Mouse (Mus musculus) embryo, embryonic 11 days (tissue): ENCODE data around the gene Hpse.

ENCODE experiments used
- DNase-seq: peaks from one replicate; pipeline ENCODE4 v3.0.0-alpha.2; 2015

The Hpse gene

GRCm38 (mm10) chr5:100685631-100686030, 33.9 kb downstream of the Hpse start:
- DNase-seq, result no peak

- DNase-seq, result no peak
Measured at GRCm38 (mm10) chr5:100680542-100680933, 39.0 kb downstream of the Hpse start.

- DNase-seq, result peak; percentile 6
Measured at GRCm38 (mm10) chr5:100679911-100680541, 39.5 kb downstream of the Hpse start.

GRCm38 (mm10) chr5:100674711-100675376, 44.7 kb downstream of the Hpse start, which contains the start of gene Coq2:
Gene Coq2 (minus strand): TSS chr5:100675140.
- peak; percentile 94 for DNase-seq

DNA sequence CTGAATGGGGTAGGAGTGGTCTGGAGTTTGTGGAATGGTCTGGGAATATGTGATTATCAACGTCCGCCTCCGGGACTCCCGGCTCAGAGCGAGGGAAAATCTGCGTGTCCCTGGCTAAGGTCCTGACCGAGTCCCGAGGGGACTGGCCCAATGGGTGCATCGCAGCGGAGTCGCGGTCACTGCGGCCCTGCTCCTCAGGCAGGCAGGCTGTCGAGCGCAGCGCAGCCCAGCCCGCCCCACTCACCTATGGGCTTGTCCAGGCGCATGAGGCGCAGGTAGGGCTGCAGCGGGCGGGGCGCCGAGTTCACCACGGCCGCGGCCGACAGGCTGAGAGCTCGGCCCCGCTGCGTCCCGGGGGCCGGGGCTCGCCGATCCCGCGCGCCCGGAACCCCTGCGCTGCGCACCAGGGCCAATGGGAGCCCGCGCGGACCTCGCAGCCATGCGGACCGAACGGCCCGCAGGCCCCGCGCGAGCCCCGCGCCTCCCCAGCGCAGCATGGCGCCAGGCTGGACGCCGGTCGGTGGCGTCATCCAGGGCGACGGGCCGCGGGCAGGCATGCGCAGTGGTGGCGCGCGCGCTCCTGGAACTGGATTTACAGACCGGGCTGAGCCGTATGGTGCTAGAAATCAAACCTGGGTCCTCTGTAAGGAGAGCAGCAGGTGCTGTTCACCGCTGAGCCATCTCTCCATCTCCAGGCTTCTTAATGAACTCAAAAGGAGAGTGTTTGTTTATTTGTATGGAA, 45.6 kb downstream of the Hpse start:
- peak; percentile 93 for DNase-seq

- no peak for DNase-seq
Measured at GRCm38 (mm10) chr5:100672403-100672802, 47.1 kb downstream of the Hpse start.

GRCm38 (mm10) chr5:100671897-100672296, 47.6 kb downstream of the Hpse start:
- DNase-seq, result no peak

GRCm38 (mm10) chr5:100671398-100671797, 48.1 kb downstream of the Hpse start:
- peak; percentile 59 for DNase-seq

- no peak for DNase-seq
Measured at GRCm38 (mm10) chr5:100666965-100667364, 52.6 kb downstream of the Hpse start.

- peak; percentile 55 for DNase-seq
Measured at GRCm38 (mm10) chr5:100663854-100664253, 55.7 kb downstream of the Hpse start.

DNA sequence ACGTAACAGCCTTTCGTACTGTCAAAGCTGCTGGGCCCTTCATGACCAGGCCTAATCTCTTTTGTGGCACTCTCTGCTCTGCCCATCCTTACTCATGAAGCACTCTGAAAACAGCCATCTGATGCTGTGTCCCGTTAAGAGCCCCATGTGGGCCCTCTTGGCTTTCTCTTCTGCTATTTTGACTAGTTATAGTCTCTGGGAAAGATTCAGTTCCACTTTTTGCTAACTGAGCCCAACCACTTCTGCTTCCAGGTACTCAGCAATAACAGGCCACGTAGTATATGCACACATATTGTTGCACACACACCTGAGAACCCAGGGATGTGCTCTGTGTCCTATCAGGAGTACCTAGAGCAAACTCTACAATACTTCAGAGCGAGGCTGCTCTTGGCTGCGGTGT, 56.5 kb downstream of the Hpse start:
- no peak for DNase-seq

DNA sequence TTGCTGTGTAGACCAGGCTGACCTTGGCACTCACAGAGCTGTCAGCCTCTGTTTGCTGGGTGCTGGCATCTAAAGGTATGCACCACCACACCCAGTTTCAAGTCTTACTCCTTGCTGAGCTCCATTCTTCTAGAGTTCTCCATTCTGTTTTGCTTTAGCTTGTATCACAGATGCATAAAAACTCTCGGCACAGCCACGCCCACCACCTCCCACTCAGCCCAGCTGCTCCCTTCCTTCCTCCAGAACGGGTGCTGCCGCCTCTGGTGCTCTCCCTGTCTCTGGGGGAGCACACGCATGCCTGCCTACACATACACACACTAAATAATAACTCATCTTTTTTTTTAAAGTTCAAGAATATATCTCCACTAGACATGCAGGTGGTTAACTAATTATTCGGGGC, 61.1 kb downstream of the Hpse start:
- no peak for DNase-seq

DNA sequence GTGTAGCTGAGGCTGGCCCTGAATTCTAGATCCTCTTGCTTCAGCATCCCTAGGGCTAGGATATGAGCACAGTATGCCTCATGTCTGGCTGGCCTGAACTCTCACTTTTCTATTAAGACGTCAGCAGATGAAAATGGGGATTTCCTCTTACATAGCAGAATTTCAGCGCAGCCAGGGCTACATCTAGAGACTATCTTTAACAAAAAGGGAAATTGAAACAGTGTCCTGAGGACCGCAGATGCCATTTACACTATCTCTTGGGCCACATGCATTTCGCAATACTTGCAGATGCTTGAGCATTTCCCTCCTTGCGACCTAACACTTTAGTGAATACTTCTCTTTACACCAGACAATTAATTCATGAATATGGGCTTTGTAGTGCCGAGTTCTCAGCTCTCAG, 63.2 kb downstream of the Hpse start:
- no peak for DNase-seq

DNA sequence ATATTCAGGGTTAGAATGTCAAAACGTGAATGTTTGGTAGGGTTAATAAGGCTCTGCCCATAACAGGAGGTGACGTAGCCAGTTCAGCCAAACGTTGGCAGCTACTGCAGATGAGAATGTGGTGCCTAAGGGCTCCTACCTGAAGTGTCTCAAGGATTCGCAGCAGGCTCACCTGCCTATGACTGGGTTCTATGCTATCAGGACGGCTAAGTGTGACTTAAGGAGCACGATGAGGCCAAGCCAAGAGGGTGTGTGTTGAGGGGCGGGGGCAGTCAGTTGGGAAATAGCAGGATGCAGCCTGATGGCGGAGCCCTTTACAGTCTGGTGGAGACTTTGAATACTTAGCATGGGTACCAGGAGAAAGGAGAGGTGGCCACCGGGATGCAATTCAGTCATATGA, 67.2 kb downstream of the Hpse start:
- no peak for DNase-seq

DNA sequence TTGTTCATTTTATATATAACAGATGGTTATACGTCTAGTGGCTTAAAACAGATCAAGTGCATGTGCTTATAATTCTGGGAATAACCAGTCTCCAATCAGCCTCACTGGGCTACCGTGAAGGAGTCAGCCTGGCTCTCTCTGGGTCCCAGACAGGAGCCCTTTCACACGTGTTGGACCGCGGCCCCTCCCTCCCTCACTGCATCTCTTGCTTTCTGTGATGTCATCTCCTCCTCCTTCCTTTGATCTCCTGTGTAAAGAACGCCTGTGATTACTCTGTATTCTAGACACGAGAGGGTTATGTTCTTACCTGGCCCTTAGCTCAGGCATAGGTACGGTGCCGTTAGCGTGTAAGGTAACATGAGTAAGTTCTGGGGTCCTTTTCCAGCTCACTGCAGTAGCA, 68.0 kb downstream of the Hpse start:
- DNase-seq, result no peak

DNA sequence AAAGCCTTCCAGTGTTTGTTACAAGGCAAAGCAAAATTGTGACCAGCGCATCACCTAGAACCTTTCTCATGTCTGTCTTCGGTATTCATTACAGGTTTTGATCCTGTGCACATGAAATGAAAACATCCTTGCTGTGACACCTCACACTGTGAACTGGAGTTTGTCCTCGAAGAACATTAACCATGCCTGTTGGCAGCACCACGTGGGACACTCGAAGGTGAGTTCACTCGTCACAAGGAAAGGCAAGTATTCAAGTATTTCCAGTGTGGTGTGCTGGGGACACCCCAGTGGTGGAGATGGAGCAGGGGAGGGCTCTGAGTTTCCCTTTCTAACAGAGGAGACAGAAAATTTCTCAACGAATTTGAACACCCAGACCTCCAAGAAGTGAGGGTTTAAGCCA, 68.5 kb downstream of the Hpse start:
- no peak for DNase-seq

GRCm38 (mm10) chr5:100648546-100648945, 71.0 kb downstream of the Hpse start:
- DNase-seq, result no peak

DNA sequence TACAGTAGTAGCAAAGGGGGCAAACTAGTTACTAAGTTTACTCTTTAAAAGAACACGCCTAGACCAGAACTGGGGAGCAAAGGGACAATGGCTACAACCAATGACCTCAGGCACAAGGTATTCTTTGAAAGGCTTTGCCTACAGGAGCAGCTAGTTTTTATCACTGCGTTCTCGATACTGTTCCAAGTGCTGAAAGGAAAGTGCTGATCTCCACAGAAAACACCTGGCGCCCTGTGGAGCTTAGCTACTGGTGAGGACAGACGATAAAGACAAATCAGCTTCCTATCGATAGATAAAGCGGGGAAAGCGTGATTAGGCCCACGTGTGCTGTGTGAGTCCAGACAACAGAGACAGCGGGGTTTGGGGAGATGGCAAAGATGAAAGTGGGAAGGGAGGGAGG, 71.5 kb downstream of the Hpse start:
- DNase-seq, result no peak

DNA sequence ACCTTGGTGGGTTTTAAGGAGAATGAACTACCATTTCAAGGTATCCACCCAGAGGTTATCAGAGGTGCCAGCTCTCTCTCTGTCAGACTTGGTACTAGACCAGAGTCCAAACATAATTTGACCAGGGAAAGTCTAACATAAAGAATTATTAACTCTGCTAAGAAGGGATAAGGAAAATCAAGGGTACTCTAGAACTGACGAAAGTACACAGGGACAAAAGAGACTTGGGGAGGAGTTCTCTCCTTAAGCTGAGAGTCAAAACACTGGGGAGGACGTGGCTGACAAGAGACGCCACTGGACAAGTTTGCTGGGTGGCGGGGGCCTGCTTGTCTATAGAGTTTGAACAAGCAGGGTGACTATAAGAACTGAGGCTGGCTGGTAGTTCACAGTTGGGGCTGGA, 73.0 kb downstream of the Hpse start:
- no peak for DNase-seq

- no peak for DNase-seq
Measured at GRCm38 (mm10) chr5:100643991-100644535, 75.5 kb downstream of the Hpse start.

GRCm38 (mm10) chr5:100643253-100643990, 76.1 kb downstream of the Hpse start:
- no peak for DNase-seq

DNA sequence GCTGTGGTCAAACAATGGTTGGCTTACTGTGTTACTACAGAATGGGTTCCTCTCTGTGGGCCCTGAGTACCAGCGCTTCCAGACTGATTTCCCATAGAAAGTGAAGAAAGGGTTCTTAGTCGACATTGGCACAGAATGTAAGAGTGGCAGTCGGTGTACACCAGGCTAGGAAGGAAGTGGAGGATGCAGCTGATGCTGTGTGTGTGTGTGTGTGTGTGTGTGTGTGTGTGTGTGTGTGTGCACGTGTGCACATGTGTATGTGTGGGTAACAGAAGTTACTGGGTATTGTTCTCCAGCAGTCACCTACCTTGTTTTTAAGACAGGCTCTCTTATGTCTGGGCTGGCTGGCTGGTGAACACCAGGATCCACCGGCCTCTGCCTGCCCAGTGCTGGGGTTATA, 77.2 kb downstream of the Hpse start:
- no peak for DNase-seq

DNA sequence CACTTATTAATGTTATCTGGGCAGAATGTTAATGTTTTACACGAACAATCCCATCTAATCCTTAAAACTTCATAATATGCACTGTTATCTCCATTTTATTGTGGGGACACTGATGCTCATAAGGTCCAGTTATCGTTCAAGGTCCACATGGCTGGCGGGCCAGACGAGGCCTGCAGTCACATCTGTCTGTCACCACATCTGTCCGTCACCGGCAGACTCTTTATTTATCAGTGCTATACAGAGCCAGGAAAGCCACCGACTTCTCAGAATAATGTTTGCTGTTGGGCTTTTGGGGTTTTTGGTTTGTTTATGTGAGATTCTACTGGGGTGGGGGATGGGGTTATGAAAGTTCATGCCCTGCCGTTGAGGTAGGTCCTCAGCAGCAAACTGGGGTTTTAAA, 81.0 kb downstream of the Hpse start:
- no peak for DNase-seq
